Mouse (Mus musculus) spleen, adult 2 months (tissue): ENCODE measurements around the gene Cpm. TPM values are rescaled to one million over a fixed set of nuclear protein-coding genes. Genes with fewer than 3 reads are reported as not detected.
"Not testable (repeated sequence)": the region's sequence is repeated elsewhere in the genome, so short reads cannot be mapped to it uniquely, and the experiment has no call there.

ENCODE experiments used
- DNase-seq, 2 experiments: peaks; one replicate each; pipeline versions ENCODE4 v3.0.0 to v3.0.0-alpha.2; 2012 to 2021; ENCODE audit warnings: low spot score in 2 of 2, low read depth in 1 of 2
- H3K27ac ChIP-seq: fragments of 200-500 bp; 2 replicates; pipeline ENCODE4 v1.5.1; 2012; ENCODE audit warnings: low read length, inconsistent platforms; ENCODE audit not compliant: insufficient read depth
- H3K27me3 ChIP-seq: fragments of 200-500 bp; 2 replicates; pipeline ENCODE4 v1.6.1; 2012; ENCODE audit warnings: mild to moderate bottlenecking, moderate library complexity, low read length, inconsistent platforms; ENCODE audit not compliant: control insufficient read depth, insufficient read depth
- H3K36me3 ChIP-seq: fragments of 200-500 bp; 2 replicates; pipeline ENCODE4 v1.6.1; 2012; ENCODE audit warnings: mild to moderate bottlenecking, low read length, inconsistent platforms; ENCODE audit not compliant: control insufficient read depth, insufficient read depth
- H3K4me1 ChIP-seq: fragments of 200-500 bp; 2 replicates; pipeline ENCODE4 v1.6.1; 2011; ENCODE audit warnings: inconsistent platforms; ENCODE audit not compliant: control insufficient read depth, insufficient read depth, insufficient read length
- H3K4me3 ChIP-seq: fragments of 200-500 bp; 2 replicates; pipeline ENCODE4 v1.5.1; 2011; ENCODE audit warnings: mild to moderate bottlenecking, inconsistent platforms; ENCODE audit not compliant: insufficient read depth, insufficient read length; ENCODE audit errors: extremely low read depth
- CTCF ChIP-seq: fragments of 200-500 bp; IDR thresholded peaks from 2 replicates; pipeline ENCODE4 v1.5.1; 2011; ENCODE audit warnings: mild to moderate bottlenecking, inconsistent platforms; ENCODE audit not compliant: insufficient read depth, insufficient read length, insufficient replicate concordance; ENCODE audit errors: extremely low read depth
- POLR2A ChIP-seq: fragments of 200-500 bp; IDR thresholded peaks from 2 replicates; pipeline ENCODE4 v1.6.1; 2011; ENCODE audit warnings: low read depth, low read length, inconsistent platforms
- WGBS: fragments of 180-500 bp; shearing (Covaris S2); methylation state at CpG from one replicate; pipeline ENCODE4 v1.1.7; 2018; 5-methylcytosine and 5-hydroxymethylcytosine counted together
- polyA plus RNA-seq: library from polyadenylated mRNA; depleted of rRNA; stranded (reverse); fragments of >200 nt; gene quantifications from 2 replicates; pipeline ENCODE4 v1.2.3, GENCODE M21; 2012

Gene Cpm
- polyA plus RNA-seq, 1 experiment, result 10.1 TPM

- no peak for TF ChIP-seq POLR2A
- no peak for TF ChIP-seq CTCF
- DNase-seq, result no peak
- H3K4me3 ChIP-seq, result no peak overlapping the region
- peaks cover 25% of the 10 kb centered on the region for H3K4me1 ChIP-seq
- H3K36me3 ChIP-seq, result no peaks in the 10 kb centered on the region
- no peaks in the 10 kb centered on the region for H3K27me3 ChIP-seq
- WGBS, result 92% methylated on average over 17 of the region's 17 CpGs
- H3K27ac ChIP-seq, result peak overlapping the region; percentile 97; the same call in 1 of the 2 replicates
Observed at GRCm38 (mm10) chr10:117594291-117594850, 34.9 kb upstream of the Cpm start.

- H3K4me1 ChIP-seq, result peaks cover 25% of the 10 kb centered on the region
- H3K4me3 ChIP-seq, result no peak overlapping the region
- peak overlapping the region; percentile 97 for H3K27ac ChIP-seq
- TF ChIP-seq POLR2A, result no peak
- TF ChIP-seq CTCF, result no peak
- H3K27me3 ChIP-seq, result no peaks in the 10 kb centered on the region
- H3K36me3 ChIP-seq, result no peaks in the 10 kb centered on the region
- WGBS, result 85% methylated on average over 13 of the region's 13 CpGs
- no peak for DNase-seq
Observed at GRCm38 (mm10) chr10:117594913-117595312, 34.4 kb upstream of the Cpm start.

GRCm38 (mm10) chr10:117595442-117596164 lies 33.7 kb upstream of the Cpm start:
- H3K27ac ChIP-seq, result peak overlapping the region; percentile 97

GRCm38 (mm10) chr10:117596165-117596735 lies 33.0 kb upstream of the Cpm start:
- no peak for TF ChIP-seq CTCF
- no peak for TF ChIP-seq POLR2A
- 30% methylated on average over 9 of the region's 9 CpGs for WGBS
- Histone ChIP-seq H3K4me3 (no peak overlapping the region), H3K36me3 (no peaks in the 10 kb centered on the region), H3K4me1 (peaks cover 25% of the 10 kb centered on the region), H3K27ac (peak overlapping the region; percentile 97), H3K27me3 (no peaks in the 10 kb centered on the region)
- peak in 1 of 2 experiments; percentile 24 for DNase-seq

More at GRCm38 (mm10) chr10:117595442-117596164, 33.7 kb upstream of the Cpm start:
- H3K4me3 ChIP-seq, result no peak overlapping the region
- no peaks in the 10 kb centered on the region for H3K27me3 ChIP-seq
- H3K4me1 ChIP-seq, result peaks cover 25% of the 10 kb centered on the region
- peak in 1 of 2 experiments; percentile 50 for DNase-seq
- WGBS, result 31% methylated on average over 13 of the region's 13 CpGs
- no peak for TF ChIP-seq CTCF
- no peak for TF ChIP-seq POLR2A
- no peaks in the 10 kb centered on the region for H3K36me3 ChIP-seq

- H3K36me3 ChIP-seq, result no peaks in the 10 kb centered on the region
- no peak for DNase-seq
- H3K27ac ChIP-seq, result peak overlapping the region; percentile 97
- peaks cover 25% of the 10 kb centered on the region for H3K4me1 ChIP-seq
- WGBS, result 81% methylated on average over 5 of the region's 5 CpGs
- H3K27me3 ChIP-seq, result no peaks in the 10 kb centered on the region
- TF ChIP-seq POLR2A (no peak), CTCF (no peak)
- no peak overlapping the region for H3K4me3 ChIP-seq
Observed at GRCm38 (mm10) chr10:117596771-117597324, 32.5 kb upstream of the Cpm start.

GRCm38 (mm10) chr10:117597371-117598265 lies 31.7 kb upstream of the Cpm start:
- DNase-seq, H3K27me3 ChIP-seq, H3K36me3 ChIP-seq, H3K4me3 ChIP-seq: not testable (repeated sequence)
- H3K4me1 ChIP-seq, result peaks cover 24% of the 10 kb centered on the region
- peak overlapping the region; percentile 97; the same call in 1 of the 2 replicates for H3K27ac ChIP-seq
- WGBS, result 92% methylated on average over 16 of the region's 16 CpGs
